10 mouse cellular contexts compared by ENCODE assay signal in the genomic region with DNA sequence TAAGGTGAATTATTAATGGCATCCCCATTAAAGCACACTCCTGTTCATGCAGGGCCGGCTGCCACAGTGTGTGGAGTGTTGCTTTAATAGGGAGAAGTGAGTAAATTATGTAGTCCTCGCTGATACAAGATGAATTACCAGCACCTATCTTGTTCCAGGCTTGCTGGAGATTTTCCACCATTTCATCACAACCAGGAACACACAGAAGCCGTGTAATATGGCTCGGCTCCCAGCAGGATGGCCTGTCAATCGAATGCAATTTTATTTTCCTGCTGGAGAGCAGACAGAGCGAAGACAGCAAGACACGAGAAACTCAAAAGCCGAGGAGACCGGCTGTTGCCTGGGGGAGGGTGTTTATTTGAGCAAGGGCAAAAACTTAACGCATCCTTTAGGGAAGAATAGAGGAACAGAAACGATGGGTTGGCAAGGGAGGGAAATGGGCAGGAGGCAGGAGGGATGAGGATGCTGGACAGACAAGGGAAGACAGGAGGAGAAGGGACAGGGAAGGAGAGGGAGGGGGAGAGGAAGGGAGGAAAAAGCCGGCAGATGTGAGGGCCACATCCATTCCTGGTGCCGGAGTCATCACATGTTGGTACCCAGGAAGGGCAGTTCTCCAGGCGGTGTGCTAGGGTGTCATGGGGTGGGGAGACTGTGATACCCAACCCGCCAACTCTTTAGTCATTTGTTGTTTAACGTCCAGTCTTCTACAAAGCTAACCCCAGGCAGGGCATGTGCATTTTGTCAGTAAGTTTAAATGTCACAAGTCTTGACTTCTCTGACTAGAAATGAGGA. TPM values are rescaled to one million over a fixed set of nuclear protein-coding genes. Genes with fewer than 3 reads are reported as not detected.
DNase-seq lines count a peak whose midpoint lies in the region; ATAC-seq and TF ChIP-seq lines count a peak whose summit lies in the region.
"Had no signal": no experiment of that assay in that cellular context is flagged by ENCODE, and none has a peak within 500 bp of the region (broad histone marks: within the 10 kb centered on the region; RNA-seq: fewer than 3 reads in every experiment).

No protein-coding gene starts in this region.

- no peaks in the 10 kb centered on the region for H3K27me3 ChIP-seq in embryonic facial prominence, embryonic 13.5 days
- H3K27me3 ChIP-seq in embryonic facial prominence, embryonic 10.5 days (replicated peaks; ENCODE audit: low read depth, poor library complexity, severe bottlenecking), result no peaks in the 10 kb centered on the region
- H3K27me3 ChIP-seq in forebrain, embryonic 15.5 days, result no peaks in the 10 kb centered on the region
- H3K27me3 ChIP-seq in midbrain, postnatal 0 days (ENCODE audit: insufficient read depth, low read length), result no peaks in the 10 kb centered on the region
- H3K27me3 ChIP-seq: lung, embryonic 15.5 days had no signal

- WGBS in embryonic facial prominence, embryonic 13.5 days, result 54% methylated on average over 16 of the region's 16 CpGs
- 78% methylated on average over 16 of the region's 16 CpGs for WGBS in embryonic facial prominence, embryonic 10.5 days
- 46% methylated on average over 16 of the region's 16 CpGs for WGBS in forebrain, embryonic 15.5 days
- WGBS in midbrain, postnatal 0 days, result 37% methylated on average over 16 of the region's 16 CpGs

- 0 out of 2 replicates have a peak, but pooled peaks have one; percentile 1 for TF ChIP-seq CTCF in midbrain, postnatal 0 days (IDR thresholded peaks at IDR 0.05)

- H3K9ac ChIP-seq in embryonic facial prominence, embryonic 13.5 days, result no peak overlapping the region
- H3K9ac ChIP-seq in forebrain, embryonic 15.5 days (replicated peaks), result no peak overlapping the region
- no peak overlapping the region for H3K9ac ChIP-seq in midbrain, postnatal 0 days (replicated peaks; ENCODE audit: low read length, poor library complexity, severe bottlenecking)
- H3K9ac ChIP-seq: lung, embryonic 15.5 days had no signal

- DNase-seq in embryonic facial prominence, embryonic 10.5 days (ENCODE audit: low spot score), result no peak
- peak; percentile 53 to 61 for DNase-seq in layer of hippocampus, adult 8-10 months (ENCODE audit: low spot score in 2 of 2)
- DNase-seq in midbrain, postnatal 0 days (ENCODE audit: low spot score), result peak; percentile 31
- no peak for DNase-seq in spleen, postnatal 4 days (ENCODE audit: low spot score in 2 of 2)
- DNase-seq in liver, result no peak
- DNase-seq: spleen, adult 18-20 months had no signal

- H3K27ac ChIP-seq in embryonic facial prominence, embryonic 13.5 days, result no peak overlapping the region
- H3K27ac ChIP-seq in embryonic facial prominence, embryonic 10.5 days (replicated peaks), result no peak overlapping the region
- H3K27ac ChIP-seq in forebrain, embryonic 15.5 days (replicated peaks), result peak overlapping the region; percentile 71
- H3K27ac ChIP-seq in midbrain, postnatal 0 days (ENCODE audit: low read depth, low read length), result peak overlapping the region; percentile 63
- H3K27ac ChIP-seq: lung, embryonic 15.5 days had no signal

- peaks cover 15% of the 10 kb centered on the region for H3K4me1 ChIP-seq in embryonic facial prominence, embryonic 13.5 days
- H3K4me1 ChIP-seq in embryonic facial prominence, embryonic 10.5 days, result 0 out of 2 replicates have a peak, but pooled peaks cover 13% of the 10 kb centered on the region
- H3K4me1 ChIP-seq in forebrain, embryonic 15.5 days, result peaks cover 21% of the 10 kb centered on the region
- no peaks in the 10 kb centered on the region for H3K4me1 ChIP-seq in midbrain, postnatal 0 days (ENCODE audit: insufficient read depth, low read length)
- H3K4me1 ChIP-seq: lung, embryonic 15.5 days had no signal

- 0 out of 2 replicates have a peak overlapping the region, but pooled peaks have one; percentile 25 for H3K4me2 ChIP-seq in embryonic facial prominence, embryonic 13.5 days
- H3K4me2 ChIP-seq in forebrain, embryonic 15.5 days (replicated peaks), result peak overlapping the region; percentile 19; the same call in 1 of the 2 replicates
- no peak overlapping the region for H3K4me2 ChIP-seq in midbrain, postnatal 0 days (ENCODE audit: low read depth, low read length, poor library complexity, severe bottlenecking)
- H3K4me2 ChIP-seq: lung, embryonic 15.5 days had no signal

- H3K4me3 ChIP-seq in embryonic facial prominence, embryonic 13.5 days, result no peak overlapping the region
- no peak overlapping the region for H3K4me3 ChIP-seq in embryonic facial prominence, embryonic 10.5 days
- H3K4me3 ChIP-seq in forebrain, embryonic 15.5 days, result no peak overlapping the region
- no peak overlapping the region for H3K4me3 ChIP-seq in midbrain, postnatal 0 days (ENCODE audit: low read depth, low read length)
- H3K4me3 ChIP-seq: lung, embryonic 15.5 days had no signal

- no peak for ATAC-seq in embryonic facial prominence, embryonic 13.5 days (ENCODE audit: insufficient number of reproducible peaks, insufficient read depth, low FRiP score, low TSS enrichment, low read depth)
- peak; percentile 70 for ATAC-seq in forebrain, embryonic 15.5 days (replicated peaks)
- ATAC-seq in midbrain, postnatal 0 days (ENCODE audit: low FRiP score), result peak; percentile 48; the same call in 1 of the 2 replicates
- ATAC-seq in erythroid progenitor cell, adult 5-6 weeks (replicated peaks; ENCODE audit: low FRiP score, poor library complexity, severe bottlenecking), result no peak

- H3K9me3 ChIP-seq in embryonic facial prominence, embryonic 13.5 days, result no peaks in the 10 kb centered on the region
- no peaks in the 10 kb centered on the region for H3K9me3 ChIP-seq in embryonic facial prominence, embryonic 10.5 days
- no peaks in the 10 kb centered on the region for H3K9me3 ChIP-seq in forebrain, embryonic 15.5 days
- H3K9me3 ChIP-seq in midbrain, postnatal 0 days (ENCODE audit: low read length), result no peaks in the 10 kb centered on the region
- H3K9me3 ChIP-seq: lung, embryonic 15.5 days had no signal

- H3K36me3 ChIP-seq in embryonic facial prominence, embryonic 13.5 days, result 0 out of 2 replicates have a peak, but pooled peaks cover 3% of the 10 kb centered on the region
- H3K36me3 ChIP-seq in embryonic facial prominence, embryonic 10.5 days (replicated peaks), result no peaks in the 10 kb centered on the region
- H3K36me3 ChIP-seq in forebrain, embryonic 15.5 days, result no peaks in the 10 kb centered on the region
- no peaks in the 10 kb centered on the region for H3K36me3 ChIP-seq in midbrain, postnatal 0 days (ENCODE audit: insufficient read depth, low read length)
- H3K36me3 ChIP-seq: lung, embryonic 15.5 days had no signal

RNA-seq across cellular contexts. Expression of a gene that starts 39.9 kb away (rescaled TPM):
- 15.8 and 20.3 TPM in 2 replicates for polyA plus RNA-seq in embryonic facial prominence, embryonic 13.5 days (2015; fragmentation: Nextera tagmentation; extraction: Ambion mirVana)
- 4.4 and 6.6 TPM in 2 replicates for polyA plus RNA-seq in embryonic facial prominence, embryonic 10.5 days (2016; fragmentation: Nextera tagmentation; extraction: Ambion mirVana)
- polyA plus RNA-seq in forebrain, embryonic 15.5 days (2015; fragmentation: Nextera tagmentation; extraction: Ambion mirVana), result 21.9 and 23.6 TPM in 2 replicates
- 10 to 100 TPM; 14.8 to 18.7 (median 16.8) TPM for total RNA-seq in layer of hippocampus, adult 8-10 months (2022)
- 44.3 and 46.4 TPM in 2 replicates for total RNA-seq in midbrain, postnatal 0 days (2014; rRNA removed)
- 23.8 and 28.2 TPM in 2 replicates for polyA plus RNA-seq in midbrain, postnatal 0 days (2015; fragmentation: Nextera tagmentation; extraction: Ambion mirVana)
- total RNA-seq in erythroid progenitor cell, adult 5-6 weeks (2015; ENCODE audit: low replicate concordance), result 2.9 and 4.6 TPM in 2 replicates
- total RNA-seq in erythroid progenitor cell, adult 5-6 weeks (2017; ENCODE audit: low replicate concordance), result 3.6 and 5.4 TPM in 2 replicates

Comparison
In these comparisons a context has a peak if more than half of its experiments do, and no peak if none do; other contexts are left out.
1. ATAC-seq: peak in forebrain, embryonic 15.5 days (single experiment) and midbrain, postnatal 0 days (single experiment); none in embryonic facial prominence, embryonic 13.5 days (single experiment) and erythroid progenitor cell, adult 5-6 weeks (single experiment).
2. H3K27ac ChIP-seq: peak in forebrain, embryonic 15.5 days (single experiment) and midbrain, postnatal 0 days (single experiment); none in embryonic facial prominence, embryonic 13.5 days (single experiment) and embryonic facial prominence, embryonic 10.5 days (single experiment).
3. DNase-seq: peak in layer of hippocampus, adult 8-10 months (2 of 2) and midbrain, postnatal 0 days (single experiment); none in embryonic facial prominence, embryonic 10.5 days (single experiment), spleen, postnatal 4 days (0 of 2) and liver (single experiment).